In genomic region chr7:101367901-101368852, GRCm38 (mm10) we compare ENCODE assay signal across 16 mouse cellular contexts. TPM values are rescaled to one million over a fixed set of nuclear protein-coding genes. Genes with fewer than 3 reads are reported as not detected.
DNase-seq lines count a peak whose midpoint lies in the region; ATAC-seq and TF ChIP-seq lines count a peak whose summit lies in the region.
"Had no signal": no experiment of that assay in that cellular context is flagged by ENCODE, and none has a peak within 500 bp of the region (broad histone marks: within the 10 kb centered on the region; RNA-seq: fewer than 3 reads in every experiment).

No protein-coding gene starts in this region.

- no peak overlapping the region for H3K27ac ChIP-seq in left cerebral cortex, adult 2 months
- 0 out of 2 replicates have a peak overlapping the region, but pooled peaks have one; percentile 4 for H3K27ac ChIP-seq in macrophage
- H3K27ac ChIP-seq: forebrain, embryonic 12.5 days; neural tube, embryonic 12.5 days had no signal

- 43% methylated on average over 10 of the region's 11 CpGs for WGBS in macrophage (ENCODE audit: missing documents)

- TF ChIP-seq CTCF in left cerebral cortex, adult 2 months (IDR thresholded peaks at IDR 0.05) = peak; percentile 51
- TF ChIP-seq CTCF in E14TG2a.4 (conservative IDR thresholded peaks at IDR 0.05; ENCODE audit: low read length) = 0 out of 2 replicates have a peak, but pooled peaks have one; percentile 18

- intact Hi-C loops in left cerebral cortex, adult 2 months (cut with DNase I) = no loop called here

- peaks cover 41% of the 10 kb centered on the region for H3K4me1 ChIP-seq in E14TG2a.4 (replicated peaks; ENCODE audit: low read depth, low read length)
- H3K4me1 ChIP-seq: forebrain, embryonic 12.5 days; neural tube, embryonic 12.5 days had no signal

- no peaks in the 10 kb centered on the region for H3K9me3 ChIP-seq in E14TG2a.4 (ENCODE audit: low read length)
- H3K9me3 ChIP-seq: forebrain, embryonic 12.5 days; neural tube, embryonic 12.5 days had no signal

- no peak for ATAC-seq in CD4-positive, CD25-positive, alpha-beta regulatory T cell, adult 4 months
- no peak for ATAC-seq in monocyte, adult 5-6 weeks (replicated peaks; ENCODE audit: insufficient number of reproducible peaks, low FRiP score, low TSS enrichment, poor library complexity, severe bottlenecking)

- H3K36me3 ChIP-seq in E14TG2a.4 (ENCODE audit: insufficient read depth, low read length) (peaks cover under 1% of the 10 kb centered on the region; the same call in 1 of the 2 replicates), macrophage (ENCODE audit: inconsistent target) (peaks cover 44% of the 10 kb centered on the region)
- H3K36me3 ChIP-seq: forebrain, embryonic 12.5 days; neural tube, embryonic 12.5 days had no signal

- DNase-seq in CD4-positive, CD25-positive, alpha-beta regulatory T cell, adult 2 months (ENCODE audit: low read depth, low spot score) = peak; percentile 31
- no peak for DNase-seq in left cerebral cortex, adult 2 months (ENCODE audit: extremely low spot score in 1 of 2, low spot score in 2 of 2)
- no peak for DNase-seq in left cerebral cortex, adult 9 months (ENCODE audit: low spot score in 2 of 2)
- no peak for DNase-seq in adrenal gland, postnatal 25 days
- DNase-seq: kidney, postnatal 36 days; lung, postnatal 14 days; right cerebral cortex, postnatal 4 days; thymus, postnatal 14 days had no signal

- peaks cover 100% of the 10 kb centered on the region for H3K79me2 ChIP-seq in macrophage (ENCODE audit: inconsistent target)

- H3K4me3 ChIP-seq in left cerebral cortex, adult 2 months = no peak overlapping the region
- no peak overlapping the region for H3K4me3 ChIP-seq in E14TG2a.4 (replicated peaks; ENCODE audit: low read length)
- H3K4me3 ChIP-seq in macrophage (ENCODE audit: inconsistent target) = no peak overlapping the region
- H3K4me3 ChIP-seq: forebrain, embryonic 12.5 days; neural tube, embryonic 12.5 days had no signal

- 0 out of 2 replicates have a peak, but pooled peaks cover 11% of the 10 kb centered on the region for H3K27me3 ChIP-seq in E14TG2a.4 (ENCODE audit: insufficient read depth, low read length)
- H3K27me3 ChIP-seq: forebrain, embryonic 12.5 days; neural tube, embryonic 12.5 days had no signal

RNA-seq across cellular contexts. Expression of gene Arap1, which starts 20.3 kb away (rescaled TPM):
- 10 to 100 TPM; 35.9 to 67.2 TPM for polyA plus RNA-seq in CD4-positive, CD25-positive, alpha-beta regulatory T cell, adult 4 months (2017; shearing (Covaris generic))
- total RNA-seq in left cerebral cortex, adult 2 months (2021) = 10 to 100 TPM; 16.6 to 22.1 TPM
- total RNA-seq in macrophage (2018; cell fraction: chromatin; rRNA removed) = 1,000 to 10,000 TPM; 1,474 to 3,673 (median 2,470) TPM
- 100 to 1,000 TPM; 324 to 594 (median 401) TPM for total RNA-seq in macrophage (2018; cell fraction: cytosol; rRNA removed)
- total RNA-seq in macrophage (2018; cell fraction: nucleus; rRNA removed) = 1,000 to 10,000 TPM in 21 of 26 experiments, 100 to 1,000 TPM in 5; 671 to 1,624 (median 1,183) TPM
- 195 to 293 TPM (median 225 TPM) in 3 replicates for polyA plus RNA-seq in macrophage (2018)
- 247 to 347 TPM (median 330 TPM) in 3 replicates for total RNA-seq in monocyte, adult 5-6 weeks (2017)
- total RNA-seq in adrenal gland, postnatal 25 days (2021) = 26.8 and 40.2 TPM in 2 replicates

RNA-seq across cellular contexts. Expression of gene Gm45837, which starts 42.5 kb away (rescaled TPM):
- polyA plus RNA-seq in CD4-positive, CD25-positive, alpha-beta regulatory T cell, adult 4 months (2017; shearing (Covaris generic)) = 10 to 100 TPM in 1 of 2 experiments, not detected in 1; 33.3 TPM
- 1 to 10 TPM; 1.6 to 3.4 TPM for total RNA-seq in left cerebral cortex, adult 2 months (2021)
- 10 to 100 TPM in 8 of 26 experiments, 1 to 10 TPM in 17, not detected in 1; 1.9 to 22.7 (median 5.4) TPM for total RNA-seq in macrophage (2018; cell fraction: chromatin; rRNA removed)
- total RNA-seq in macrophage (2018; cell fraction: cytosol; rRNA removed) = 1 to 10 TPM in 18 of 26 experiments, under 1 TPM in 2, not detected in 6; 0.83 to 4.0 (median 2.2) TPM
- 1 to 10 TPM in 22 of 26 experiments, under 1 TPM in 2, not detected in 2; 0.34 to 9.1 (median 3.7) TPM for total RNA-seq in macrophage (2018; cell fraction: nucleus; rRNA removed)
- polyA plus RNA-seq in macrophage (2018) = 2.8 TPM in 1 of 3 replicates, not detected in the others
- total RNA-seq in monocyte, adult 5-6 weeks (2017) = 8.9 to 28.8 TPM (median 12.5 TPM) in 3 replicates
- 4.2 TPM in 1 of 2 replicates, not detected in the other for total RNA-seq in adrenal gland, postnatal 25 days (2021)
- total RNA-seq: gastrocnemius, postnatal 4 days; left cerebral cortex, postnatal 25 days had no signal
- polyA plus RNA-seq: forebrain, embryonic 12.5 days; neural tube, embryonic 12.5 days had no signal

RNA-seq across cellular contexts. Expression of gene Stard10, which starts 51.3 kb away (rescaled TPM):
- polyA plus RNA-seq in CD4-positive, CD25-positive, alpha-beta regulatory T cell, adult 4 months (2017; shearing (Covaris generic)) = 1 to 10 TPM in 1 of 2 experiments, under 1 TPM in 1; 0.76 to 4.8 TPM
- total RNA-seq in left cerebral cortex, adult 2 months (2021) = 10 to 100 TPM; 81.7 to 84.3 TPM
- 1 to 10 TPM in 2 of 26 experiments, not detected in 24; 1.1 to 5.2 TPM for total RNA-seq in macrophage (2018; cell fraction: chromatin; rRNA removed)
- 1 to 10 TPM in 6 of 26 experiments, under 1 TPM in 19, not detected in 1; 0.20 to 1.4 (median 0.77) TPM for total RNA-seq in macrophage (2018; cell fraction: cytosol; rRNA removed)
- 10 to 100 TPM in 1 of 26 experiments, 1 to 10 TPM in 5, under 1 TPM in 3, not detected in 17; 0.81 to 16.4 (median 1.1) TPM for total RNA-seq in macrophage (2018; cell fraction: nucleus; rRNA removed)
- polyA plus RNA-seq in macrophage (2018) = 0.68 to 0.99 TPM (median 0.88 TPM) in 3 replicates
- 2.3 to 14.3 TPM (median 12.1 TPM) in 3 replicates for total RNA-seq in monocyte, adult 5-6 weeks (2017)
- total RNA-seq in adrenal gland, postnatal 25 days (2021) = 19.8 and 24.9 TPM in 2 replicates

RNA-seq across cellular contexts. Expression of gene Pde2a, which starts 53.3 kb away (rescaled TPM):
- polyA plus RNA-seq in CD4-positive, CD25-positive, alpha-beta regulatory T cell, adult 4 months (2017; shearing (Covaris generic)) = 10 to 100 TPM; 23.0 to 83.7 TPM
- total RNA-seq in left cerebral cortex, adult 2 months (2021) = 100 to 1,000 TPM; 372 to 375 TPM
- 10 to 100 TPM in 11 of 26 experiments, 1 to 10 TPM in 15; 1.3 to 24.2 (median 8.1) TPM for total RNA-seq in macrophage (2018; cell fraction: chromatin; rRNA removed)
- total RNA-seq in macrophage (2018; cell fraction: cytosol; rRNA removed) = 1 to 10 TPM in 13 of 26 experiments, under 1 TPM in 12, not detected in 1; 0.11 to 5.7 (median 1.0) TPM
- total RNA-seq in macrophage (2018; cell fraction: nucleus; rRNA removed) = 1 to 10 TPM in 22 of 26 experiments, under 1 TPM in 2, not detected in 2; 0.56 to 8.7 (median 3.0) TPM
- polyA plus RNA-seq in macrophage (2018) = 2.0 to 6.1 TPM (median 3.1 TPM) in 3 replicates
- 13.4 to 111 TPM (median 54.4 TPM) in 3 replicates for total RNA-seq in monocyte, adult 5-6 weeks (2017)
- total RNA-seq in adrenal gland, postnatal 25 days (2021) = 161 and 169 TPM in 2 replicates
